Mouse (Mus musculus) ES-E14 (cell line): ENCODE measurements around the gene Kcnd3.

Experiments
- HCFC1 ChIP-seq: IDR thresholded peaks from 2 replicates; pipeline ENCODE4 v1.6.1; 2012; ENCODE audit warnings: low read length, inconsistent platforms, borderline replicate concordance; ENCODE audit not compliant: insufficient read depth
- ZNF384 ChIP-seq: IDR thresholded peaks from 2 replicates; pipeline ENCODE4 v1.6.1; 2012; ENCODE audit warnings: low read depth, low read length, inconsistent platforms

GRCm38 (mm10) chr3:105612423-105612814, 160.3 kb downstream of the Kcnd3 start:
- TF ChIP-seq ZNF384 (no peak), HCFC1 (no peak)
